Mouse (Mus musculus) limb, embryonic 12.5 days (tissue): ENCODE data around the gene Trim41. TPM values are rescaled to one million over a fixed set of nuclear protein-coding genes. Genes with fewer than 3 reads are reported as not detected.

Source experiments
- ATAC-seq: fragments of 200-750 bp; cut with Nextera tagmentation; 2 replicates; pipeline ENCODE4 v1.8.0; 2017; ENCODE audit warnings: low read depth, moderate TSS enrichment; ENCODE audit not compliant: insufficient number of reproducible peaks, insufficient read depth, low FRiP score, low TSS enrichment
- H3K27ac ChIP-seq: fragments of 300-500 bp; sonication (generic); 2 replicates; pipeline ENCODE4 v1.5.1; 2016; ENCODE audit warnings: mild to moderate bottlenecking, moderate library complexity
- H3K27me3 ChIP-seq: fragments of 300-500 bp; sonication (generic); 2 replicates; pipeline ENCODE4 v1.6.1; 2016; ENCODE audit warnings: mild to moderate bottlenecking, moderate library complexity
- H3K36me3 ChIP-seq: fragments of 300-500 bp; sonication (generic); 2 replicates; pipeline ENCODE4 v1.6.1; 2016; ENCODE audit warnings: mild to moderate bottlenecking, moderate library complexity
- H3K4me1 ChIP-seq: fragments of 300-500 bp; sonication (generic); replicated peaks from 2 replicates; pipeline ENCODE4 v1.6.1; 2016
- H3K4me2 ChIP-seq: fragments of 300-500 bp; sonication (generic); 2 replicates; pipeline ENCODE4 v1.6.1; 2016; ENCODE audit warnings: mild to moderate bottlenecking, moderate library complexity
- H3K4me3 ChIP-seq: fragments of 300-500 bp; sonication (generic); replicated peaks from 2 replicates; pipeline ENCODE4 v1.5.1; 2016; ENCODE audit warnings: mild to moderate bottlenecking
- H3K9ac ChIP-seq: fragments of 300-500 bp; sonication (generic); replicated peaks from 2 replicates; pipeline ENCODE4 v1.6.1; 2016; ENCODE audit warnings: mild to moderate bottlenecking, moderate library complexity
- H3K9me3 ChIP-seq: fragments of 300-500 bp; sonication (generic); 2 replicates; pipeline ENCODE4 v1.6.1; 2016; ENCODE audit warnings: mild to moderate bottlenecking, moderate library complexity
- WGBS: fragments of 180-500 bp; shearing (Covaris S2); methylation state at CpG from one replicate; pipeline ENCODE4 v1.1.7; 2016; 5-methylcytosine and 5-hydroxymethylcytosine counted together
- polyA plus RNA-seq: library from polyadenylated mRNA; unstranded; fragments of >200 nt; fragmentation: Nextera tagmentation; extraction: Ambion mirVana; gene quantifications from 2 replicates; pipeline ENCODE4 v1.2.1, GENCODE M21; 2016

Gene Trim41
- polyA plus RNA-seq, 1 experiment from 2014 or later: 7.3 TPM

GRCm38 (mm10) chr11:48788311-48789089 lies 28.7 kb downstream of the Trim41 start:
- H3K27ac ChIP-seq: no peak overlapping the region
- no peaks in the 10 kb centered on the region for H3K36me3 ChIP-seq
- ATAC-seq: no peak
- peak overlapping the region; percentile 36 for H3K4me3 ChIP-seq
- no peaks in the 10 kb centered on the region for H3K27me3 ChIP-seq
- no peaks in the 10 kb centered on the region for H3K4me1 ChIP-seq
- WGBS: 11% methylated on average over 16 of the region's 16 CpGs
- H3K9me3 ChIP-seq: no peaks in the 10 kb centered on the region
- peak overlapping the region; percentile 57 for H3K4me2 ChIP-seq
- peak overlapping the region; percentile 40 for H3K9ac ChIP-seq

GRCm38 (mm10) chr11:48787455-48788211 lies 29.5 kb downstream of the Trim41 start:
- Histone ChIP-seq H3K27me3 (no peaks in the 10 kb centered on the region), H3K4me2 (peak overlapping the region; percentile 57), H3K36me3 (no peaks in the 10 kb centered on the region), H3K4me1 (no peaks in the 10 kb centered on the region), H3K9me3 (no peaks in the 10 kb centered on the region), H3K4me3 (peak overlapping the region; percentile 36), H3K9ac (no peak overlapping the region), H3K27ac (no peak overlapping the region)
- no peak for ATAC-seq
- 53% methylated on average over 10 of the region's 10 CpGs for WGBS

- H3K27ac ChIP-seq: no peak overlapping the region
- ATAC-seq: no peak
- H3K36me3 ChIP-seq: no peaks in the 10 kb centered on the region
- WGBS: 84% methylated on average over 4 of the region's 4 CpGs
- no peaks in the 10 kb centered on the region for H3K9me3 ChIP-seq
- no peak overlapping the region for H3K4me3 ChIP-seq
- no peak overlapping the region for H3K9ac ChIP-seq
- no peaks in the 10 kb centered on the region for H3K4me1 ChIP-seq
- H3K4me2 ChIP-seq: no peak overlapping the region
- H3K27me3 ChIP-seq: no peaks in the 10 kb centered on the region
These were observed 34.9 kb downstream of the Trim41 start for GRCm38 (mm10) chr11:48782243-48782642.

- Histone ChIP-seq H3K27ac (no peak overlapping the region), H3K4me2 (no peak overlapping the region), H3K9ac (no peak overlapping the region), H3K36me3 (no peaks in the 10 kb centered on the region), H3K27me3 (0 out of 2 replicates have a peak, but pooled peaks cover 3% of the 10 kb centered on the region), H3K4me3 (no peak overlapping the region), H3K9me3 (no peaks in the 10 kb centered on the region), H3K4me1 (peaks cover 2% of the 10 kb centered on the region; the same call in 1 of the 2 replicates)
- ATAC-seq: no peak
- WGBS: 40% methylated on average over 7 of the region's 7 CpGs
These were observed 37.7 kb downstream of the Trim41 start for GRCm38 (mm10) chr11:48779450-48779849.

GRCm38 (mm10) chr11:48777303-48777702 lies 39.9 kb downstream of the Trim41 start:
- ATAC-seq: no peak
- WGBS: 86% methylated on average over 9 of the region's 9 CpGs
- Histone ChIP-seq H3K4me1 (peaks cover 6% of the 10 kb centered on the region; the same call in 1 of the 2 replicates), H3K9me3 (no peaks in the 10 kb centered on the region), H3K9ac (no peak overlapping the region), H3K27me3 (0 out of 2 replicates have a peak, but pooled peaks cover 3% of the 10 kb centered on the region), H3K4me3 (no peak overlapping the region), H3K27ac (no peak overlapping the region), H3K4me2 (no peak overlapping the region), H3K36me3 (no peaks in the 10 kb centered on the region)

- 45% methylated on average over 9 of the region's 9 CpGs for WGBS
- Histone ChIP-seq H3K4me1 (peaks cover 6% of the 10 kb centered on the region; the same call in 1 of the 2 replicates), H3K4me2 (no peak overlapping the region), H3K9ac (no peak overlapping the region), H3K9me3 (no peaks in the 10 kb centered on the region), H3K27me3 (0 out of 2 replicates have a peak, but pooled peaks cover 3% of the 10 kb centered on the region), H3K36me3 (no peaks in the 10 kb centered on the region), H3K27ac (no peak overlapping the region), H3K4me3 (no peak overlapping the region)
- no peak for ATAC-seq
These were observed 40.5 kb downstream of the Trim41 start for GRCm38 (mm10) chr11:48776664-48777063.

- Histone ChIP-seq H3K4me2 (peak overlapping the region; percentile 31; the same call in 1 of the 2 replicates), H3K36me3 (no peaks in the 10 kb centered on the region), H3K4me1 (peaks cover 6% of the 10 kb centered on the region; the same call in 1 of the 2 replicates), H3K27ac (no peak overlapping the region), H3K27me3 (0 out of 2 replicates have a peak, but pooled peaks cover 3% of the 10 kb centered on the region), H3K4me3 (no peak overlapping the region), H3K9ac (no peak overlapping the region), H3K9me3 (no peaks in the 10 kb centered on the region)
- 1% methylated on average over 7 of the region's 7 CpGs for WGBS
- ATAC-seq: no peak
These were observed 41.7 kb downstream of the Trim41 start for GRCm38 (mm10) chr11:48775483-48775882.

- H3K9me3 ChIP-seq: no peaks in the 10 kb centered on the region
- no peak overlapping the region for H3K27ac ChIP-seq
- ATAC-seq: peak; percentile 38; the same call in 1 of the 2 replicates
- peaks cover 6% of the 10 kb centered on the region; the same call in 1 of the 2 replicates for H3K4me1 ChIP-seq
- no peaks in the 10 kb centered on the region for H3K36me3 ChIP-seq
- no peak overlapping the region for H3K9ac ChIP-seq
- H3K4me2 ChIP-seq: peak overlapping the region; percentile 43
- 33% methylated on average over 17 of the region's 17 CpGs for WGBS
- 0 out of 2 replicates have a peak overlapping the region, but pooled peaks have one; percentile 9 for H3K4me3 ChIP-seq
- 0 out of 2 replicates have a peak, but pooled peaks cover 3% of the 10 kb centered on the region for H3K27me3 ChIP-seq
These were observed 42.5 kb downstream of the Trim41 start for GRCm38 (mm10) chr11:48774443-48775298.

GRCm38 (mm10) chr11:48771691-48772090 lies 45.5 kb downstream of the Trim41 start:
- peaks cover 6% of the 10 kb centered on the region; the same call in 1 of the 2 replicates for H3K4me1 ChIP-seq
- H3K9ac ChIP-seq: no peak overlapping the region
- no peaks in the 10 kb centered on the region for H3K9me3 ChIP-seq
- H3K4me3 ChIP-seq: no peak overlapping the region
- H3K27ac ChIP-seq: no peak overlapping the region
- no peak for ATAC-seq
- 0 out of 2 replicates have a peak, but pooled peaks cover 3% of the 10 kb centered on the region for H3K27me3 ChIP-seq
- no peak overlapping the region for H3K4me2 ChIP-seq
- 7% methylated on average over 2 of the region's 2 CpGs for WGBS
- no peaks in the 10 kb centered on the region for H3K36me3 ChIP-seq

GRCm38 (mm10) chr11:48767195-48767876 lies 49.8 kb downstream of the Trim41 start:
- Histone ChIP-seq H3K4me3 (no peak overlapping the region), H3K4me1 (no peaks in the 10 kb centered on the region), H3K27me3 (no peaks in the 10 kb centered on the region), H3K36me3 (no peaks in the 10 kb centered on the region), H3K27ac (no peak overlapping the region), H3K9me3 (no peaks in the 10 kb centered on the region), H3K4me2 (no peak overlapping the region), H3K9ac (no peak overlapping the region)
- ATAC-seq: no peak
- 79% methylated on average over 14 of the region's 14 CpGs for WGBS
